Mouse (Mus musculus) monocyte, adult 2 months (primary cell): ENCODE data around the gene Hmgxb4.

Experiments used
- DNase-seq, 2 experiments: peaks; one replicate each; pipeline ENCODE4 v3.0.0; 2022; ENCODE audit warnings: low spot score in 2 of 2, low read depth in 1 of 2

The Hmgxb4 gene

GRCm38 (mm10) chr8:75016422-75016821, 23.3 kb downstream of the Hmgxb4 start:
- DNase-seq, result no peak

- no peak for DNase-seq
Measured at GRCm38 (mm10) chr8:75018274-75018972, 25.3 kb downstream of the Hmgxb4 start.

GRCm38 (mm10) chr8:75023660-75024316, 30.6 kb downstream of the Hmgxb4 start:
- DNase-seq, result no peak

- DNase-seq, result no peak
Measured at GRCm38 (mm10) chr8:75025809-75026208, 32.7 kb downstream of the Hmgxb4 start.

GRCm38 (mm10) chr8:75030453-75031024, 37.4 kb downstream of the Hmgxb4 start:
- no peak for DNase-seq

- no peak for DNase-seq
Measured at GRCm38 (mm10) chr8:75032961-75033360, 39.8 kb downstream of the Hmgxb4 start.

- peak; percentile 95 to 98 for DNase-seq
Measured at GRCm38 (mm10) chr8:75033511-75034243, 40.5 kb downstream of the Hmgxb4 start, which contains the start of gene Tom1. TSS of gene Tom1 (plus strand) at chr8:75033705.

- no peak for DNase-seq
Measured at GRCm38 (mm10) chr8:75034285-75034684, 41.1 kb downstream of the Hmgxb4 start.

- no peak for DNase-seq
Measured at GRCm38 (mm10) chr8:75035640-75036039, 42.5 kb downstream of the Hmgxb4 start.

GRCm38 (mm10) chr8:75038497-75038896, 45.3 kb downstream of the Hmgxb4 start:
- DNase-seq, result no peak

GRCm38 (mm10) chr8:75039754-75040153, 46.6 kb downstream of the Hmgxb4 start:
- DNase-seq, result no peak

GRCm38 (mm10) chr8:75042171-75042570, 49.0 kb downstream of the Hmgxb4 start:
- DNase-seq, result no peak

GRCm38 (mm10) chr8:75042974-75043373, 49.8 kb downstream of the Hmgxb4 start:
- peak in 1 of 2 experiments; percentile 17 for DNase-seq

- DNase-seq, result no peak
Measured at GRCm38 (mm10) chr8:75046303-75046702, 53.1 kb downstream of the Hmgxb4 start.

- no peak for DNase-seq
Measured at GRCm38 (mm10) chr8:75047784-75048183, 54.6 kb downstream of the Hmgxb4 start.

GRCm38 (mm10) chr8:75053342-75053741, 60.2 kb downstream of the Hmgxb4 start:
- DNase-seq, result no peak

- no peak for DNase-seq
Measured at GRCm38 (mm10) chr8:75055673-75056072, 62.5 kb downstream of the Hmgxb4 start.

GRCm38 (mm10) chr8:75060022-75060421, 66.9 kb downstream of the Hmgxb4 start:
- DNase-seq, result no peak

GRCm38 (mm10) chr8:75060815-75061214, 67.7 kb downstream of the Hmgxb4 start:
- DNase-seq, result no peak

GRCm38 (mm10) chr8:75063290-75063689, 70.1 kb downstream of the Hmgxb4 start:
- DNase-seq, result peak in 1 of 2 experiments; percentile 27

GRCm38 (mm10) chr8:75064790-75065189, 71.6 kb downstream of the Hmgxb4 start:
- no peak for DNase-seq

- DNase-seq, result peak in 1 of 2 experiments; percentile 17
Measured at GRCm38 (mm10) chr8:75067287-75067686, 74.1 kb downstream of the Hmgxb4 start.
